Mouse (Mus musculus) liver, embryonic 13.5 days (tissue): ENCODE results near the gene Hic1. TPM values are rescaled to one million over a fixed set of nuclear protein-coding genes. Genes with fewer than 3 reads are reported as not detected.

Experiments used
- ATAC-seq: fragments of 200-750 bp; cut with Nextera tagmentation; 2 replicates; pipeline ENCODE4 v1.8.0; 2017; ENCODE audit warnings: low read depth, mild to moderate bottlenecking, moderate number of reproducible peaks, moderate library complexity
- DNase-seq: peaks from one replicate; pipeline ENCODE4 v3.0.0; 2022
- H3K27ac ChIP-seq: fragments of 300-500 bp; sonication (generic); 2 replicates; pipeline ENCODE4 v1.5.1; 2015; ENCODE audit warnings: moderate library complexity, mild to moderate bottlenecking, inconsistent platforms
- H3K27me3 ChIP-seq: fragments of 300-500 bp; sonication (generic); 2 replicates; pipeline ENCODE4 v1.6.1; 2015; ENCODE audit warnings: mild to moderate bottlenecking, inconsistent platforms
- H3K36me3 ChIP-seq: fragments of 300-500 bp; sonication (generic); 2 replicates; pipeline ENCODE4 v1.6.1; 2015; ENCODE audit warnings: mild to moderate bottlenecking, inconsistent platforms
- H3K4me1 ChIP-seq: fragments of 300-500 bp; sonication (generic); replicated peaks from 2 replicates; pipeline ENCODE4 v1.6.1; 2015; ENCODE audit warnings: inconsistent platforms
- H3K4me2 ChIP-seq: fragments of 300-500 bp; sonication (generic); 2 replicates; pipeline ENCODE4 v1.6.1; 2015; ENCODE audit warnings: inconsistent platforms, mild to moderate bottlenecking, moderate library complexity
- H3K4me3 ChIP-seq: fragments of 300-500 bp; sonication (generic); replicated peaks from 2 replicates; pipeline ENCODE4 v1.5.1; 2015; ENCODE audit warnings: mild to moderate bottlenecking, inconsistent platforms
- H3K9ac ChIP-seq: fragments of 300-500 bp; sonication (generic); 2 replicates; pipeline ENCODE4 v1.6.1; 2015; ENCODE audit warnings: mild to moderate bottlenecking, inconsistent platforms
- H3K9me3 ChIP-seq: fragments of 300-500 bp; sonication (generic); replicated peaks from 2 replicates; pipeline ENCODE4 v1.6.1; 2016; ENCODE audit warnings: inconsistent platforms
- WGBS: fragments of 180-500 bp; shearing (Covaris S2); methylation state at CpG from one replicate; pipeline ENCODE4 v1.1.7; 2015; ENCODE audit not compliant: insufficient replicate concordance; 5-methylcytosine and 5-hydroxymethylcytosine counted together
- polyA plus RNA-seq: library from polyadenylated mRNA; unstranded; fragments of >200 nt; fragmentation: Nextera tagmentation; extraction: Ambion mirVana; gene quantifications from 2 replicates; pipeline ENCODE4 v1.2.1, GENCODE M21; 2015

The Hic1 gene
- polyA plus RNA-seq, 1 experiment from 2014 or later, result 1.2 TPM

GRCm38 (mm10) chr11:75203926-75204325, 34.6 kb upstream of the Hic1 start:
- H3K4me3 ChIP-seq, result no peak overlapping the region
- ATAC-seq, result no peak
- no peak overlapping the region for H3K4me2 ChIP-seq
- no peaks in the 10 kb centered on the region for H3K9me3 ChIP-seq
- no peak for DNase-seq
- H3K27ac ChIP-seq, result no peak overlapping the region
- H3K4me1 ChIP-seq, result peaks cover 55% of the 10 kb centered on the region
- 78% methylated on average over 4 of the region's 4 CpGs for WGBS
- H3K9ac ChIP-seq, result no peak overlapping the region
- no peaks in the 10 kb centered on the region for H3K36me3 ChIP-seq
- H3K27me3 ChIP-seq, result peaks cover 22% of the 10 kb centered on the region

GRCm38 (mm10) chr11:75201721-75202120, 32.4 kb upstream of the Hic1 start:
- no peak for DNase-seq
- H3K27me3 ChIP-seq, result peaks cover 44% of the 10 kb centered on the region
- no peak for ATAC-seq
- peaks cover 51% of the 10 kb centered on the region for H3K4me1 ChIP-seq
- no peak overlapping the region for H3K9ac ChIP-seq
- no peak overlapping the region for H3K4me3 ChIP-seq
- H3K27ac ChIP-seq, result no peak overlapping the region
- 53% methylated on average over 8 of the region's 8 CpGs for WGBS
- H3K36me3 ChIP-seq, result no peaks in the 10 kb centered on the region
- no peak overlapping the region for H3K4me2 ChIP-seq
- H3K9me3 ChIP-seq, result no peaks in the 10 kb centered on the region

GRCm38 (mm10) chr11:75200935-75201334, 31.6 kb upstream of the Hic1 start:
- Histone ChIP-seq H3K4me3 (no peak overlapping the region), H3K9ac (no peak overlapping the region), H3K4me1 (peaks cover 49% of the 10 kb centered on the region), H3K9me3 (no peaks in the 10 kb centered on the region), H3K27me3 (peaks cover 52% of the 10 kb centered on the region), H3K4me2 (no peak overlapping the region), H3K36me3 (no peaks in the 10 kb centered on the region), H3K27ac (no peak overlapping the region)
- 84% methylated on average over 12 of the region's 12 CpGs for WGBS
- ATAC-seq, result no peak
- no peak for DNase-seq

- peaks cover 61% of the 10 kb centered on the region for H3K27me3 ChIP-seq
Measured at GRCm38 (mm10) chr11:75199951-75200350, 30.6 kb upstream of the Hic1 start.

GRCm38 (mm10) chr11:75198792-75199191, 29.5 kb upstream of the Hic1 start:
- Histone ChIP-seq H3K27ac (no peak overlapping the region), H3K36me3 (no peaks in the 10 kb centered on the region), H3K27me3 (peaks cover 73% of the 10 kb centered on the region), H3K4me3 (no peak overlapping the region), H3K4me1 (peaks cover 43% of the 10 kb centered on the region), H3K9me3 (no peaks in the 10 kb centered on the region), H3K9ac (no peak overlapping the region), H3K4me2 (no peak overlapping the region)
- ATAC-seq, result no peak
- no peak for DNase-seq
- 64% methylated on average over 4 of the region's 4 CpGs for WGBS

More at GRCm38 (mm10) chr11:75199951-75200350, 30.6 kb upstream of the Hic1 start:
- no peak overlapping the region for H3K9ac ChIP-seq
- no peak overlapping the region for H3K4me2 ChIP-seq
- ATAC-seq, result no peak
- H3K4me1 ChIP-seq, result peaks cover 42% of the 10 kb centered on the region
- H3K4me3 ChIP-seq, result no peak overlapping the region
- no peak for DNase-seq
- no peaks in the 10 kb centered on the region for H3K9me3 ChIP-seq
- no peak overlapping the region for H3K27ac ChIP-seq
- H3K36me3 ChIP-seq, result no peaks in the 10 kb centered on the region
- WGBS, result 66% methylated on average over 5 of the region's 5 CpGs

GRCm38 (mm10) chr11:75197956-75198355, 28.6 kb upstream of the Hic1 start:
- H3K9ac ChIP-seq, result no peak overlapping the region
- H3K27me3 ChIP-seq, result peaks cover 81% of the 10 kb centered on the region
- no peak overlapping the region for H3K4me2 ChIP-seq
- H3K9me3 ChIP-seq, result no peaks in the 10 kb centered on the region
- DNase-seq (no peak), ATAC-seq (no peak)
- peaks cover 49% of the 10 kb centered on the region for H3K4me1 ChIP-seq
- WGBS, result 24% methylated on average over 7 of the region's 7 CpGs
- H3K27ac ChIP-seq, result no peak overlapping the region
- no peaks in the 10 kb centered on the region for H3K36me3 ChIP-seq
- no peak overlapping the region for H3K4me3 ChIP-seq

GRCm38 (mm10) chr11:75196131-75196530, 26.8 kb upstream of the Hic1 start:
- H3K9ac ChIP-seq, result no peak overlapping the region
- H3K4me2 ChIP-seq, result no peak overlapping the region
- no peak overlapping the region for H3K27ac ChIP-seq
- 47% methylated on average over 6 of the region's 6 CpGs for WGBS
- DNase-seq (no peak), ATAC-seq (no peak)
- H3K27me3 ChIP-seq, result peaks cover 97% of the 10 kb centered on the region
- H3K4me1 ChIP-seq, result peaks cover 42% of the 10 kb centered on the region
- H3K36me3 ChIP-seq, result no peaks in the 10 kb centered on the region
- H3K9me3 ChIP-seq, result no peaks in the 10 kb centered on the region
- no peak overlapping the region for H3K4me3 ChIP-seq

- ATAC-seq (no peak), DNase-seq (no peak)
- Histone ChIP-seq H3K4me1 (peaks cover 50% of the 10 kb centered on the region), H3K4me2 (peak overlapping the region; percentile 79), H3K27me3 (peaks cover 92% of the 10 kb centered on the region), H3K4me3 (peak overlapping the region; percentile 61), H3K27ac (no peak overlapping the region), H3K9me3 (no peaks in the 10 kb centered on the region), H3K36me3 (no peaks in the 10 kb centered on the region), H3K9ac (no peak overlapping the region)
- WGBS, result 1% methylated on average over 39 of the region's 39 CpGs
Measured at GRCm38 (mm10) chr11:75194850-75195461, 25.6 kb upstream of the Hic1 start.

GRCm38 (mm10) chr11:75194121-75194849, 25.0 kb upstream of the Hic1 start:
- Histone ChIP-seq H3K27ac (no peak overlapping the region), H3K4me2 (peak overlapping the region; percentile 79)
- no peak for ATAC-seq

GRCm38 (mm10) chr11:75193256-75194071, 24.1 kb upstream of the Hic1 start, which contains the start of gene Rtn4rl1:
TSS of gene Rtn4rl1 (plus strand) at chr11:75193783.
- peaks cover 79% of the 10 kb centered on the region for H3K27me3 ChIP-seq
- no peak within 1 kb of the TSS for H3K27ac ChIP-seq
- DNase-seq (no peak), ATAC-seq (no peak)
- peak within 1 kb of the TSS; percentile 61 for H3K4me3 ChIP-seq
- WGBS, result under 1% methylated on average over 84 of the region's 84 CpGs
- no peaks in the 10 kb centered on the region for H3K9me3 ChIP-seq
- H3K9ac ChIP-seq, result peak within 1 kb of the TSS; percentile 55
- no peaks in the 10 kb centered on the region for H3K36me3 ChIP-seq
- H3K4me2 ChIP-seq, result peak within 1 kb of the TSS; percentile 79
- H3K4me1 ChIP-seq, result peaks cover 65% of the 10 kb centered on the region

More at GRCm38 (mm10) chr11:75194121-75194849, 25.0 kb upstream of the Hic1 start:
- H3K4me3 ChIP-seq, result peak overlapping the region; percentile 61
- peaks cover 57% of the 10 kb centered on the region for H3K4me1 ChIP-seq
- H3K9me3 ChIP-seq, result no peaks in the 10 kb centered on the region
- H3K27me3 ChIP-seq, result peaks cover 86% of the 10 kb centered on the region
- no peak for DNase-seq
- 1% methylated on average over 52 of the region's 52 CpGs for WGBS
- no peaks in the 10 kb centered on the region for H3K36me3 ChIP-seq
- H3K9ac ChIP-seq, result peak overlapping the region; percentile 55
